9 mouse cellular contexts compared by ENCODE assay signal in the genomic region with DNA sequence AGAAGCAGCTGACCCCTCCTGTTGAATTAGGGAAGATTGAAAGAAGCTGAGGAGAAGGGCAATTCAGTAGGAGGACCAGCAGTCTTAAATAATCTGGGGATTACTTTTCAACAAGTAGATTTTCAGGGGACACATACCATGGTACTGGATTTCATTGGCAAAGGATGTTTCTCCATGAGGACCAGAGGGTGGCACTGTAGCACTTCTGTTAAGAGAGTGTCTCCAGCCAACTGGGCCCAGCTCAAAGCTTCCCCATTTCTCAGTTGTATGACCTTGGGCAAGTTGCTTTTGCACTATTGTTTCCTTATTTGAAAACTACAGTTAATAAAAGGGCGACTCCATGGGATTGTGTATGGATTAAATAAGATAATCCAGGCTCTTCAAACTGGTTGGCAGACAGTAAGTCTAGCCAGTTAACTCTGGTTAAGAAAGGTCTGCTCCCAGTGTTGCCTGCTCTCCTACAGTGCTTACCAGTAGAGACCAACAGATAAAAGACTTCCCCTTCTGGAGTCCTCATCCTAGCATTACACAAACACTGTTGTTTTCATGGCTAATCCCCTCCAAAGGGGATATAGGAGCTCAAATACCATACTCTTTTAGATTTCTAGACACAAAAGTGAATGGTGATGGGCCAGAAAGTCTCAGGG.
DNase-seq lines count a peak whose midpoint lies in the region; ATAC-seq lines count a peak whose summit lies in the region.
"Had no signal": no experiment of that assay in that cellular context is flagged by ENCODE, and none has a peak within 500 bp of the region (broad histone marks: within the 10 kb centered on the region; RNA-seq: fewer than 3 reads in every experiment).

No protein-coding gene starts in this region.

- intact Hi-C loops in heart, postnatal 36 days (cut with DNase I), result no loop called here

- ATAC-seq in cerebellum, adult (ENCODE audit: insufficient number of reproducible peaks, low FRiP score, low TSS enrichment), result no peak
- ATAC-seq in neural tube, embryonic 12.5 days (ENCODE audit: low FRiP score, low read depth), result peak; percentile 52
- ATAC-seq in inflammation-experienced regulatory T-cells, adult 6 months, result no peak

- 28% methylated on average over 1 of the region's 1 CpGs for WGBS in neural tube, embryonic 12.5 days

- no peak overlapping the region for H3K4me3 ChIP-seq in neural tube, embryonic 12.5 days
- H3K4me3 ChIP-seq: megakaryocyte, embryonic 14.5 days had no signal

- no peaks in the 10 kb centered on the region for H3K27me3 ChIP-seq in neural tube, embryonic 12.5 days (replicated peaks)
- H3K27me3 ChIP-seq: megakaryocyte, embryonic 14.5 days had no signal

- H3K27ac ChIP-seq in neural tube, embryonic 12.5 days, result no peak overlapping the region

- no peaks in the 10 kb centered on the region for H3K4me1 ChIP-seq in neural tube, embryonic 12.5 days
- H3K4me1 ChIP-seq: megakaryocyte, embryonic 14.5 days had no signal

- H3K9me3 ChIP-seq in neural tube, embryonic 12.5 days, result no peaks in the 10 kb centered on the region
- H3K9me3 ChIP-seq: megakaryocyte, embryonic 14.5 days had no signal

- H3K9ac ChIP-seq in neural tube, embryonic 12.5 days, result no peak overlapping the region

- H3K4me2 ChIP-seq in neural tube, embryonic 12.5 days (replicated peaks), result no peak overlapping the region

- peak; percentile 4 to 6 for DNase-seq in cerebellum, adult 18-20 months
- DNase-seq in 3T3-L1 (ENCODE audit: low read depth, low spot score), result peak; percentile 46
- peak; percentile 81 for DNase-seq in embryo, embryonic 10.5 days (ENCODE audit: low spot score)
- DNase-seq in heart, postnatal 36 days, result peak; percentile 3 to 7
- peak; percentile 42 to 56 for DNase-seq in layer of hippocampus, postnatal 10 days (ENCODE audit: low spot score in 2 of 2)

- no peaks in the 10 kb centered on the region for H3K36me3 ChIP-seq in neural tube, embryonic 12.5 days

Comparison
In these comparisons a context has a peak if more than half of its experiments do, and no peak if none do; other contexts are left out.
1. DNase-seq: peak in every context shown above with its lines; median percentile 81 in embryo, embryonic 10.5 days; 49 in layer of hippocampus, postnatal 10 days; 46 in 3T3-L1; 5 in cerebellum, adult 18-20 months; 5 in heart, postnatal 36 days.